Mouse (Mus musculus): ENCODE measurements around the gene Hist1h3g. TPM values are rescaled to one million over a fixed set of nuclear protein-coding genes. Genes with fewer than 3 reads are reported as not detected.
A peak's percentile ranks its signal among the peaks of the same experiment; 100 is the strongest.

Gene Hist1h3g
- polyA plus RNA-seq, 1 experiment: not detected

DNA sequence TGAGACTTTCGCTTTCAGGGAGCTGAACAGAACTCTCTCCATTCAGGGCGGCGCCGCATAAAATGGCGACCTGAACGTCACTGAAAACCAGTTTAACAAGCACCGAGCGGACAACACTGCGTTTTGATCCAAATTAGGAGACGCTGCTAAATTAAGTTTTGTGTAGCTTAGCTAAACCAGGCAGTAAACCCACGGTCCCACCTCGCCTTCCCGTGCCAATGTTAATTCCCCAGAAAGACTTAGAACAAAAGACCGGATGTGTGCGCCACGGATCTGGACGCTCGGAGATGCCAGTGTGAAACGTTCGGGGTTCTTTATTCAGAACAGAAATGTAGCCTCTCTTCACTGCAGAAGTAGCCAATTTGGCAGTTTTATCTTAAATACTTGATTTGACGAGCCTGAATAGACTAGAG, 49.8 kb downstream of the Hist1h3g start:
- Histone ChIP-seq H3K4me1 (ENCODE audit: control insufficient read depth, insufficient read depth, insufficient read length, low read length) (peaks cover 11% of the 10 kb centered on the region; the same call in 1 of the 2 replicates), H3K27ac (replicated peaks; ENCODE audit: low read depth, low read length) (peak overlapping the region; percentile 99), H3K4me3 (ENCODE audit: insufficient read depth, low read depth, low read length) (peak overlapping the region; percentile 92)

Other genes starting within 250 kb of the Hist1h3g start
- 10.1 and 12.5 TPM in 2 replicates for gene Zfp322a, start 166.2 kb upstream of the Hist1h3g start, polyA plus RNA-seq (2012; ENCODE audit: insufficient read depth, insufficient read length, missing spikeins)
- 4.4 and 5.0 TPM in 2 replicates for gene Abt1, start 111.6 kb upstream of the Hist1h3g start, polyA plus RNA-seq (2012; ENCODE audit: insufficient read depth, insufficient read length, missing spikeins)
- not detected in 2 replicates for gene Btn1a1, start 69.5 kb upstream of the Hist1h3g start, polyA plus RNA-seq (2012; ENCODE audit: insufficient read depth, insufficient read length, missing spikeins)
- gene Btn2a2, start 46.6 kb upstream of the Hist1h3g start, polyA plus RNA-seq (2012; ENCODE audit: insufficient read depth, insufficient read length, missing spikeins): not detected in 2 replicates
- 69.6 and 128 TPM in 2 replicates for gene Hist1h4h, start 4.4 kb upstream of the Hist1h3g start, polyA plus RNA-seq (2012; ENCODE audit: insufficient read depth, insufficient read length, missing spikeins)
- gene Hist1h2af, start 1.5 kb upstream of the Hist1h3g start, polyA plus RNA-seq (2012; ENCODE audit: insufficient read depth, insufficient read length, missing spikeins): not detected in 2 replicates
- 1.7 and 2.3 TPM in 2 replicates for gene Hist1h2bh, start 8.0 kb downstream of the Hist1h3g start, polyA plus RNA-seq (2012; ENCODE audit: insufficient read depth, insufficient read length, missing spikeins)
- not detected in 2 replicates for gene Hist1h3f, start 8.6 kb downstream of the Hist1h3g start, polyA plus RNA-seq (2012; ENCODE audit: insufficient read depth, insufficient read length, missing spikeins)
- gene Hist1h4f, start 16.2 kb downstream of the Hist1h3g start, polyA plus RNA-seq (2012; ENCODE audit: insufficient read depth, insufficient read length, missing spikeins): not detected in 2 replicates
- 0.24 and 1.1 TPM in 2 replicates for gene Hist1h1d, start 17.8 kb downstream of the Hist1h3g start, polyA plus RNA-seq (2012; ENCODE audit: insufficient read depth, insufficient read length, missing spikeins)
- gene Hist1h3e, start 26.9 kb downstream of the Hist1h3g start, polyA plus RNA-seq (2012; ENCODE audit: insufficient read depth, insufficient read length, missing spikeins): 2.8 and 2.9 TPM in 2 replicates
- not detected in 2 replicates for gene Hist1h2ae, start 35.8 kb downstream of the Hist1h3g start, polyA plus RNA-seq (2012; ENCODE audit: insufficient read depth, insufficient read length, missing spikeins)
- gene Hist1h2bg, start 36.0 kb downstream of the Hist1h3g start, polyA plus RNA-seq (2012; ENCODE audit: insufficient read depth, insufficient read length, missing spikeins): not detected in 2 replicates
- gene Hist1h2bf, start 38.8 kb downstream of the Hist1h3g start, polyA plus RNA-seq (2012; ENCODE audit: insufficient read depth, insufficient read length, missing spikeins): 4.4 TPM in 1 of 2 replicates, not detected in the other
- not detected in 2 replicates for gene Hist1h2ad, start 39.0 kb downstream of the Hist1h3g start, polyA plus RNA-seq (2012; ENCODE audit: insufficient read depth, insufficient read length, missing spikeins)
- 1.1 and 2.5 TPM in 2 replicates for gene Hist1h3d, start 40.3 kb downstream of the Hist1h3g start, polyA plus RNA-seq (2012; ENCODE audit: insufficient read depth, insufficient read length, missing spikeins)
- gene Hist1h4d, start 46.2 kb downstream of the Hist1h3g start, polyA plus RNA-seq (2012; ENCODE audit: insufficient read depth, insufficient read length, missing spikeins): not detected in 2 replicates
- 8.2 and 13.8 TPM in 2 replicates for gene Hist1h2be, start 85.7 kb downstream of the Hist1h3g start, polyA plus RNA-seq (2012; ENCODE audit: insufficient read depth, insufficient read length, missing spikeins)
- 4.0 TPM in 2 replicates for gene Hist1h1e, start 87.1 kb downstream of the Hist1h3g start, polyA plus RNA-seq (2012; ENCODE audit: insufficient read depth, insufficient read length, missing spikeins)
- gene Hist1h2ac, start 148.5 kb downstream of the Hist1h3g start, polyA plus RNA-seq (2012; ENCODE audit: insufficient read depth, insufficient read length, missing spikeins): 0.59 and 1.0 TPM in 2 replicates
- gene Hist1h2bc, start 148.8 kb downstream of the Hist1h3g start, polyA plus RNA-seq (2012; ENCODE audit: insufficient read depth, insufficient read length, missing spikeins): 190 and 234 TPM in 2 replicates
- gene Hist1h1t, start 160.4 kb downstream of the Hist1h3g start, polyA plus RNA-seq (2012; ENCODE audit: insufficient read depth, insufficient read length, missing spikeins): not detected in 2 replicates
- gene Hist1h4c, start 163.0 kb downstream of the Hist1h3g start, polyA plus RNA-seq (2012; ENCODE audit: insufficient read depth, insufficient read length, missing spikeins): 2.1 TPM in 1 of 2 replicates, not detected in the other
- gene Hfe, start 175.4 kb downstream of the Hist1h3g start, polyA plus RNA-seq (2012; ENCODE audit: insufficient read depth, insufficient read length, missing spikeins): 30.2 and 34.3 TPM in 2 replicates
- gene Hist1h1c, start 203.4 kb downstream of the Hist1h3g start, polyA plus RNA-seq (2012; ENCODE audit: insufficient read depth, insufficient read length, missing spikeins): 112 and 175 TPM in 2 replicates
- gene Hist1h3c, start 210.2 kb downstream of the Hist1h3g start, polyA plus RNA-seq (2012; ENCODE audit: insufficient read depth, insufficient read length, missing spikeins): not detected in 2 replicates
- not detected in 2 replicates for gene Hist1h2bb, start 211.3 kb downstream of the Hist1h3g start, polyA plus RNA-seq (2012; ENCODE audit: insufficient read depth, insufficient read length, missing spikeins)
- gene Hist1h2ab, start 215.7 kb downstream of the Hist1h3g start, polyA plus RNA-seq (2012; ENCODE audit: insufficient read depth, insufficient read length, missing spikeins): not detected in 2 replicates
- gene Hist1h3b, start 216.8 kb downstream of the Hist1h3g start, polyA plus RNA-seq (2012; ENCODE audit: insufficient read depth, insufficient read length, missing spikeins): not detected in 2 replicates
- not detected in 2 replicates for gene Hist1h4b, start 221.6 kb downstream of the Hist1h3g start, polyA plus RNA-seq (2012; ENCODE audit: insufficient read depth, insufficient read length, missing spikeins)
- gene Hist1h4a, start 225.8 kb downstream of the Hist1h3g start, polyA plus RNA-seq (2012; ENCODE audit: insufficient read depth, insufficient read length, missing spikeins): not detected in 2 replicates
- not detected in 2 replicates for gene Hist1h3a, start 227.0 kb downstream of the Hist1h3g start, polyA plus RNA-seq (2012; ENCODE audit: insufficient read depth, insufficient read length, missing spikeins)
- gene Hist1h1a, start 228.2 kb downstream of the Hist1h3g start, polyA plus RNA-seq (2012; ENCODE audit: insufficient read depth, insufficient read length, missing spikeins): not detected in 2 replicates
- not detected in 2 replicates for gene Trim38, start 234.5 kb downstream of the Hist1h3g start, polyA plus RNA-seq (2012; ENCODE audit: insufficient read depth, insufficient read length, missing spikeins)